Mouse (Mus musculus) testis, postnatal 10 days (tissue): ENCODE data around the gene Fez2.

Experiments
- DNase-seq: peaks from one replicate; pipeline ENCODE4 v3.0.0; 2021; ENCODE audit warnings: low spot score

The Fez2 gene

DNA sequence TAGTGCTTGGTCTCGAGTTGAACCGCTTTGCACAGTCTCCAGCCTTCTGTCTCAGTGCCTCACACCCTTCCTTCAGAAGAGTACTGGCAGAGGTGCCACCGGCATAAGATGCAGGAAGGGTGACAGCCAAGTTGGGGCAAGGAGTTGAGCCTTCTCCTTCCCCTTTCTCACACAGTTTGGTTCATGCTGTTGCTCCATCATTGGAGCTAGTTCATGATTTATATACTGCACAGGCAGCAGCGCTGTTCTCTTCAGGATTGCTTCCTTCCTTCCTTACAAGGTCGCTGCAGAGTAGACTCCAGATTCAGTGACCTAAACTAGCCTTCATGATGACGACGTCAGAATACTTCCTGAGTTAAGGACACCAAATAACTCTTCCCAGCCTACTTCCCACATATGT lies 51.9 kb downstream of the Fez2 start:
- DNase-seq, result no peak

- DNase-seq, result no peak
Observed at GRCm38 (mm10) chr17:78364555-78365302, 53.2 kb downstream of the Fez2 start.

DNA sequence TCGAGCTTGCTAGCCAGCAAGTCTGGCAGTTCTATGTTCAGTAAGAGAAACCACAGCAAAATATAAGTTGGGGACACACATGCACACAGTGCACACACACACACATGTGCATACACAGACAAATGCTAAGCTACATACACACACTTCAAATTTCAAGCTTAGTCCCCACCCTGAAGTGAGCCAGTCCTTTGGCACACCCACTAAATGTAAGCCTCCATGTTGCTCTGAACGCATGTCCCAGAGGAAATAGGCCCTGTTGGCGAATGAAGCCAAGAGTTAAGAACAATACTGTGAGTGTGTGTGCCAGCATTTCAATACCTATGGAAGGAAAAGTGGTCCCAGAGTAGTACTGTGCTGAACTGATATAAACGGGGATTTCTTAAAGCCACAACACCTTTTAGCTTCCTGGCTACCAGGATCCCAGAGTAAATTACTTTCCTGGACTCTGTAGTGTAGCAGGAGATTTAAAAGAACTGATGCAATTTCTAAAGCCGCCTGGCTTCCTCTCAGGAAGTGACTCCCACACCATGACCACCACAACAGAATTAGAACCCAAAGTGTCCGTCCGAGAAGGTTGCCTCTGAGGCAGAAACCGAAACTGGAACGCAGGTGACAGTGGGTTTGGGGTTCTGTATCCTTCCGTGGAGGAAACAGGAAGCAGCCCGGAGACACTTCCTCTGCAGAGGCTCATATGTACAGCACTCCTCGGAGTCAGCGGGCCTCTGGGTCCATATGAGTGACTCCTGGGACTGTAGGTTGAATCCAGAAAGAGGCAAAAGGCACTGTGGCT lies 55.8 kb downstream of the Fez2 start:
- DNase-seq, result no peak

DNA sequence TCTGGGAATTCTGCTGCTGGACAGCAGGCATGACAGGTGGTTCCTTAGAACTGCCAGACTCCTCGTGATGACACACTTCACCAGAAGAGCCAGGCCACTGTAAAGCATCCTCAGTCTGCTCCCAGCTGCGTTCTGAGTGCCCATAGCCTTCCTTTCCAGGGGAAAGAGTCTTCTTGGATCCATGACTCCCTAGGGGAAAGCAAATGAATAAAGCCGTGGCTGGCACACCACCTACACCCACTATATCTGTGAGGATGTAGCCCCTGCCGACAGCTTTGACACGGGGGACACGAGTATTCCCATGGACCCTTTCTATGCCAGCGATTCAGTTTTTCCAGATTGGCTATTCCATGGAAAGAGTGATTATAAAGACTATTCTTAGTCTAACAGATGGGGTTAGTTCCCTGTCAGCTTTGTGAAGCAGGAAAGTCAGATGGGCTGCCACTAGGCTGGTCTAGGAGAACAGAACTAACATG lies 59.7 kb downstream of the Fez2 start:
- no peak for DNase-seq

- DNase-seq, result no peak
Observed at GRCm38 (mm10) chr17:78357753-78358152, 60.2 kb downstream of the Fez2 start.

DNA sequence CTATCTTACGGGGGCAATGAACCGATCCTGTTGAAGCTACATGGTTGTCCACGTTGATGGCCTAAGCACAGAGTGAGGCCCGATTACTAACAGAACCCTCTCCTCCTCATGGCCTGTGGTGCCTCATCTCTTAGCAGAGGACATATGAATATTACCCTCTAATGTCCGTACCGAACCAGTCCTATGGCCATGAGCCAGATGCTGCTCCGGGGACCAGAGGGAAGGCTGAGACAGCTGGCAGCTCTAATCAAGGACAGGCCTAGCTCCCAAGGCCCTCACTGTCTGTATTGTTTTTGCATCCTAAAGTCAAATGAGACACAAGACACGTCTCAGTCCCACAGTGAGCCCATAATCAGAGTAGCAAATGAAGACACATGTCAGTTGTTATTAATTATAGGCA lies 62.3 kb downstream of the Fez2 start:
- DNase-seq, result no peak

- DNase-seq, result no peak
Observed at GRCm38 (mm10) chr17:78354871-78355270, 63.1 kb downstream of the Fez2 start.

DNA sequence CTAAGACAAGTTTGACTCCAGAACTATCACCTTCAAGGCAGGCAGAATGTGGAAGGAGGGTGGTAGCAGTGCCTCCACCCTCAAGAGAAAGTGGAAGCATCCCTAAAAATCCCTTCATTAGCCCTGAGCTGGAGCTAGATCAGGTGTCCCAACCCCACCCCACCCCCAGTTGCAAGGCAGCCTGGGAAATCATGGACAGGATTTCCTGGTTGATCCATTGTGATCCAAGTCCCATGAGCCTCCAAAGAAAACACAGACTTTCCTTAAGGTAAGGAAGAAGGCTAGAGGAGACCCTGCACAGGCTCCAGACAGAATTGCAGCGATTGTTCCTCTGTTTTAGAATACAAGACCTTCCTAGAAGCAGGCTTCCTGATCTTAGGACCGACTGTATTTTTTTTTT lies 63.5 kb downstream of the Fez2 start:
- no peak for DNase-seq

DNA sequence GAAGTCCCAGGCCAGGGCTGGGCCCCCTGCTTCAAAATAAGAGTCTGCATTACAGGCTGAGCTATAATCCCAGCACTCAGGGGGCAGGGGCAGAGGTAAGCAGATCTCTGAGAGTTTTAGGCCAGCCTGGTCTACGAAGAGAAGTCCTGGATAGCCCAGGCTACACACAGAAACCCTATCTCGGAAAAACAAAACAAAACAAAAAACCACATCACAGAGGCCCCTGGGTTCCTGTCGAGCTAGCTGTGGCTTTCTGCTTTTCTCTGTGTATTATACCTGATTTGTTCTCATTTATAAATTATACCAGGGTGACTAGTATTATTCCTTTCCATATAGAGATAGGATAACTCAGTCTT lies 65.5 kb downstream of the Fez2 start:
- DNase-seq, result no peak

DNA sequence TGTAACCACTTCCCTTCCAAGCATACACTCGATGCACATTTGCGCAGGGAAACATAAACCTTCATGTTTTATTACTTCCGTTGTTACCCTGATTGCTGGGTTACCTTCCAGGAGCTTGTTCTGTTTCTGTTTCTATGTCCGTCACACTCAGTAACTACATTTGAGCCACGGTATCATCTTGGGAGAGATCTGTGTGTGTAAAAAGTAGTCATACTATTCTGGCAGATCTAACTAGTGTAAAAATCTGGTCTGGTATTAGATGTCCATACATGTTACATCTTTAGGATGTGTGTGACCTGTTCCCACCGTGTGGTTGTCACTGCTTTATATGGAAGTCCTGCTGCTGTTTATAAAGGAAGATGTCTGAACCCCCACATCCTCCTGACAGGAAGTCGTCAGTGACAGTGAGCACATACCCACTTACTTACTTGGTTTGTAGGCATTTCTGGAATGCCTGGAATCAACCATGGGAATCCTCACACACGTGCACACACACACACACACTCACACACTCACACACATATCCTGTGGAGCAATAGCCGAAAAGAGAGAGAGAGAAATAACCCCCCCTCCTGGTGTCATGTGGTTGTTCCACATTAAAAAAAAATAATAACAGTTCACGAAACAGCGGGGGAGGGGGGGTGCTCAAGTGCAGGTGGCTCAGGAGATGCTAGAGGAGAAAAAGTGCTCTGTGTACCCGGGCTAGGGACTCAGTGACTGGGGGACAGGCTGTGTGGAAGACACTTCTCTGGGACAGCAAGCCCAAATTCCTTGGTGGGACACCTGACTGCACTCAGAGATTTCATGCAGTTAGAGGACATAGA lies 66.1 kb downstream of the Fez2 start:
- DNase-seq, result no peak

GRCm38 (mm10) chr17:78347111-78347801 lies 70.7 kb downstream of the Fez2 start:
- no peak for DNase-seq

GRCm38 (mm10) chr17:78343688-78344087 lies 74.3 kb downstream of the Fez2 start:
- DNase-seq, result no peak

- DNase-seq, result no peak
Observed at GRCm38 (mm10) chr17:78335250-78335649, 82.7 kb downstream of the Fez2 start.

DNA sequence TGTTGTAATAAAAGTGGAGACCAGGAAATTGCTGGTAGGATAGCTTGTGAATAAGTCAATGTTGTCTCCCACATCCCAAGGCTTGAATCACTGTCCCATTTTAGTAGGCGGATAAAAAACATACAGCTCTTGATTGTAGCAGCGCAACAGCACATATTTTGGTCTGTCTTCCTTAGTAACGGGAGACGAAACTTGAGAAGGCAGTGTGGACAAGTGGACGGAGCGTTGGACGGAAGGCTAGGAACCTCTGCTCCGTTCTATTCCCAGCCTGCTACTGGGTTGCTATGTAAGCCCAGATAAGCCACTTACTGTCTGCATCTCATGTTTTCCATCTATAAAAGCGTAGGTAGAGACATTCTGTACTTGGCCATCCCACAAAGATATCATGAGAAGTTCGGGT lies 84.7 kb downstream of the Fez2 start:
- no peak for DNase-seq

DNA sequence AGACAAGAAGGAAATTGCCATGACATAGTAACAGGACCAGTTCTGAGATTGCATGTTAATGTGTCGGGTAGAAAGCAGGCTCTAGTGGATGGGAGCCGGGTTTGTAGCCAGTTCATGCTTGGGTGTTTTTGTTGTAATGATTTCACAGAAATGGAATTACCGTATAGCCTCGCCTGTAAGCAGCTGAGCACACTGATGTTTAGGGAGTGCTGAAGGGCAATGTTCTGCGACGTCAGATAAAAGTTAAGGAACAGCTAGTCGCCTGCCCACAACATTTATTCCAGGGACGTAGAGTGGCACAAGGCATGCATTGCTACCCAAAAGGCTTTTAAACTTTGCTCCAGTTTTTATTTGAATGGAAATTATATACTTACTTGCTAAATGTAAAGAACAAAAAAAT lies 86.5 kb downstream of the Fez2 start:
- no peak for DNase-seq

- DNase-seq, result no peak
Observed at GRCm38 (mm10) chr17:78328287-78328686, 89.7 kb downstream of the Fez2 start.

DNA sequence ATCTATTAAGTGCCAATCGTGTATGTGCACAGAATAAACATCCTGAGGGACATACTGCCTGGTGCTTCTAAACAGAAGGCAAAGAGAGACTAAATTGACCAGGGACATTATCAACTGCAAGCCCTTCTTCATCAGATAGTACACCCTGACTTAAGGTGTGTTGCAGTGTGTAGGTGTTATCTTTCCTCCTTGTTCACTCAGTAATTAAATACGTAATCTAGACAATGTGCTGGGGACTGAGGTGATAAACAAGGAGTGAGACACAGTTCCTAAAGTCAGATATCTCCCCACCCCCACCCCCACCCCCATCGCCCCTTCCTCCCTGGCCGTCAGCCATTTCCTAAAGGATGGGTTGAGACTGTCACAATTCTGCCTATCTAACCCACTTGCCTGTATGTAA lies 90.8 kb downstream of the Fez2 start:
- DNase-seq, result no peak

- DNase-seq, result no peak
Observed at GRCm38 (mm10) chr17:78326381-78326780, 91.6 kb downstream of the Fez2 start.

DNA sequence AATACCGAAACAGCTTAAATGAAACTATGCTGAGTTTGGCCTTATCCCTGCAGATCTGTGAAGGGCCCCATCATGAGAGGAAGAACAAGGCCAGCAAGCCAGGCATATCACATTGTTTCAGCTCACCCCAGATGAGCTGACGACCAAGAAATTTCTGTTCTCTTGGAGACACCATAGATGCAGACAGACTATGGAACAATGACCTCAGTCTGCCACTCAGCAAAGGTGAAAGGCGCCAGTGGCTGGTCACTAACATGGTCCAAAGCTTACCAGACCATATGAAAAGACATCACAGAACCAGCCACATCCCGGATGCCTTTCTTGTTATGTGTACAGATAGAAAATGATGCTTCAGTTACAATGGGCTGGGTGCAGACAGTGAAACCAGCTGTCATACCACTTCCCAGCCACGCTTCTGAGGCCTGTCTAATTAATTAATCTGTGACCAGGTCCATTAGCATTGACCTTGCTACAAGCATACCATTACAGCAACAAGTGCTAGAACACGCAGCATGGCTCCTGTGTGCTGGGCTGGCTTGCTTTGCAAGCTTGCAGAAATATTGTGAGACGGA lies 92.1 kb downstream of the Fez2 start:
- no peak for DNase-seq

DNA sequence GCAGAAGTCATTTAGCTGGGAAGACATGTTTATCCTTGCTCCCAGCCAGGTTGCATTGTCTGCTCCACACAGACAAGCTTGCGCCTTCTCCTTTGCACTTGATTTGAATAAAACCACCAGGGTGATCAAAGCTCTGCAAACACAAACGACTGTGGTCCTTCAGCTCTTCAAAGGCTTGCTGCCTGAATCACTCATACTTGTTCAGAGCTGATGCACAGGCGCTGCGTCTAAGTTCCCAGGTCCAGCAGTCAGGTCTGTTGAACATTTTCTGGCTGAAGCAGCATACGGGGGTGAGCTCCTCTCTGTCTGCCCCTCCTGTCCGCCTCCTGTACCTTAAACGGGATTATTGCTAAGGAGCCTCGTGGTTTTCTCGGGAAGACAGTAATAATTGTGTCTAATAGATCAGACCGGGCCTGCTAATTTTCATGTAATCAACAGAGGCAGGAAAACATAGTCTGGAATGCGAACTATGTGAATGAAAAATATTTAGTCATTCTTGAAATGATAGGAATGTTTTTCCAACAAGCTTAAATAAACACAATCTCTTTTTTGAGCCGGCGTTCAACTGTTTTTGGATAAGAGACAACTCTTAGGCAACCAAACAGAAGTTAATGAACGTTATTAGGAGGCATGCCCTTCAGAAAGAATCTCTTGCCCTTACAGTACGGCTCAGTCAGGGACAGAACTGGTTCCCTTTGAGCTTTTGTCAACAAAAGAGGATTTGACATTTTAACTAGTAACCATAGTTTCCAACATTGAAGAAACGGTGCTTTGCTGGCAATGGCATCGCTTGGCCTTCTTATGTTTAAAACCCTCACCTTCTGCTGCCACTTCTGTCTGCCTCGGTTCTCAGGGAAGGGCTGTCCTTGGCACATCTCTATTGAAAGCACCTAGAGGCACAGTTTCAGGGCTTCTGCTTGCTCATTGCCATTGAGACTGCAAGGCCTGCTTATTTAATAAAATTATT lies 95.3 kb downstream of the Fez2 start:
- DNase-seq, result no peak
